Mouse (Mus musculus): ENCODE data around the gene Gm2042.
"Not testable (repeated sequence)": the region's sequence is repeated elsewhere in the genome, so short reads cannot be mapped to it uniquely, and the experiment has no call there.

GRCm38 (mm10) chr12:87953780-87954179 is at the start of gene Gm2042:
- TF ChIP-seq GATA1, TAL1 (IDR thresholded peaks at IDR 0.05; ENCODE audit: low read length): not testable (repeated sequence)

Data from erythroblast, embryonic 14.5 days (primary cell).